Mouse (Mus musculus): ENCODE results near the gene Tomm34.

- TF ChIP-seq POLR2A (IDR thresholded peaks at IDR 0.05; ENCODE audit: borderline replicate concordance, extremely low read depth, insufficient read depth, insufficient read length, poor library complexity, severe bottlenecking), result peak; percentile 16; the same call in 1 of the 2 replicates
- TF ChIP-seq CTCF (IDR thresholded peaks at IDR 0.05; ENCODE audit: borderline replicate concordance, extremely low read depth, insufficient read depth, insufficient read length), result no peak
Observed at GRCm38 (mm10) chr2:164070765-164071436, at the start of gene Tomm34.
